ENCODE assay signal across 8 mouse cellular contexts in genomic region chr3:86268074-86268702, GRCm38 (mm10). TPM values are rescaled to one million over a fixed set of nuclear protein-coding genes. Genes with fewer than 3 reads are reported as not detected.
A peak's percentile ranks its signal among the peaks of the same experiment; 100 is the strongest.
DNase-seq lines count a peak whose midpoint lies in the region; ATAC-seq and TF ChIP-seq lines count a peak whose summit lies in the region.

No protein-coding gene starts in this region.

- H3K9me3 ChIP-seq in hindbrain, embryonic 11.5 days (ENCODE audit: control insufficient read depth, low read length): no peaks in the 10 kb centered on the region
- no peaks in the 10 kb centered on the region for H3K9me3 ChIP-seq in hindbrain, embryonic 10.5 days
- H3K9me3 ChIP-seq in E14TG2a.4 (ENCODE audit: low read length): no peaks in the 10 kb centered on the region
- no peaks in the 10 kb centered on the region for H3K9me3 ChIP-seq in hindbrain, embryonic 14.5 days (ENCODE audit: control insufficient read depth, low read length)
- H3K9me3 ChIP-seq in liver, embryonic 14.5 days (ENCODE audit: control insufficient read depth, low read length): no peaks in the 10 kb centered on the region

- peak; percentile 65 for TF ChIP-seq CTCF in E14TG2a.4 (conservative IDR thresholded peaks at IDR 0.05; ENCODE audit: low read length)
- peak; percentile 63 for TF ChIP-seq CTCF in liver, embryonic 14.5 days (IDR thresholded peaks at IDR 0.05; ENCODE audit: low read depth)

- H3K27me3 ChIP-seq in hindbrain, embryonic 11.5 days (ENCODE audit: control insufficient read depth, insufficient read depth, low read length): no peaks in the 10 kb centered on the region
- no peaks in the 10 kb centered on the region for H3K27me3 ChIP-seq in hindbrain, embryonic 10.5 days (ENCODE audit: insufficient read depth, poor library complexity, severe bottlenecking)
- no peaks in the 10 kb centered on the region for H3K27me3 ChIP-seq in E14TG2a.4 (ENCODE audit: insufficient read depth, low read length)
- H3K27me3 ChIP-seq in hindbrain, embryonic 14.5 days (ENCODE audit: control insufficient read depth, insufficient read depth, low read length): no peaks in the 10 kb centered on the region
- H3K27me3 ChIP-seq in liver, embryonic 14.5 days (ENCODE audit: control insufficient read depth, insufficient read depth, low read length): no peaks in the 10 kb centered on the region

- no peak overlapping the region for H3K9ac ChIP-seq in hindbrain, embryonic 11.5 days (ENCODE audit: low read depth, low read length)
- no peak overlapping the region for H3K9ac ChIP-seq in hindbrain, embryonic 14.5 days
- H3K9ac ChIP-seq in liver, embryonic 14.5 days (replicated peaks): no peak overlapping the region

- no peak for TF ChIP-seq EP300 in liver, embryonic 14.5 days (IDR thresholded peaks at IDR 0.05; ENCODE audit: low read depth)

- H3K4me2 ChIP-seq in hindbrain, embryonic 11.5 days (replicated peaks; ENCODE audit: low read depth, low read length): no peak overlapping the region
- no peak overlapping the region for H3K4me2 ChIP-seq in hindbrain, embryonic 14.5 days (replicated peaks)
- no peak overlapping the region for H3K4me2 ChIP-seq in liver, embryonic 14.5 days (ENCODE audit: low read depth)

- DNase-seq in hindbrain, embryonic 11.5 days (ENCODE audit: low spot score): peak; percentile 73
- no peak for DNase-seq in hindbrain, embryonic 10.5 days (ENCODE audit: low spot score)
- peak; percentile 59 for DNase-seq in cerebellum, adult 9-10 months
- peak; percentile 83 for DNase-seq in hindbrain, embryonic 14.5 days (ENCODE audit: low spot score)
- DNase-seq in liver, embryonic 14.5 days (ENCODE audit: low read depth in 3 of 3, low spot score in 3 of 3): peak in 1 of 3 experiments; percentile 28
- DNase-seq in retina, embryonic 14.5 days (ENCODE audit: low spot score): peak; percentile 83
- no peak for DNase-seq in right cerebral cortex, postnatal 14 days

- ATAC-seq in hindbrain, embryonic 11.5 days (ENCODE audit: low FRiP score): peak; percentile 64
- ATAC-seq in hindbrain, embryonic 14.5 days (ENCODE audit: low FRiP score): peak; percentile 77; the same call in 1 of the 2 replicates
- ATAC-seq in liver, embryonic 14.5 days (ENCODE audit: insufficient read depth): no peak

- no peak overlapping the region for H3K4me3 ChIP-seq in hindbrain, embryonic 11.5 days (ENCODE audit: low read depth, low read length)
- no peak overlapping the region for H3K4me3 ChIP-seq in hindbrain, embryonic 10.5 days
- H3K4me3 ChIP-seq in E14TG2a.4 (replicated peaks; ENCODE audit: low read length): no peak overlapping the region
- no peak overlapping the region for H3K4me3 ChIP-seq in hindbrain, embryonic 14.5 days (replicated peaks; ENCODE audit: low read length)
- H3K4me3 ChIP-seq in liver, embryonic 14.5 days (ENCODE audit: insufficient read depth in 1 of 2, low read depth in 2 of 2, low read length in 2 of 2): no peak overlapping the region

- 19% methylated on average over 1 of the region's 1 CpGs for WGBS in hindbrain, embryonic 11.5 days
- WGBS in hindbrain, embryonic 10.5 days: 11% methylated on average over 1 of the region's 1 CpGs
- 7% methylated on average over 1 of the region's 1 CpGs for WGBS in hindbrain, embryonic 14.5 days
- WGBS in liver, embryonic 14.5 days (ENCODE audit: insufficient replicate concordance): 13% methylated on average over 1 of the region's 1 CpGs

- no peak overlapping the region for H3K27ac ChIP-seq in hindbrain, embryonic 11.5 days (ENCODE audit: low read depth, low read length)
- no peak overlapping the region for H3K27ac ChIP-seq in hindbrain, embryonic 10.5 days
- no peak overlapping the region for H3K27ac ChIP-seq in hindbrain, embryonic 14.5 days
- H3K27ac ChIP-seq in liver, embryonic 14.5 days: no peak overlapping the region

- H3K4me1 ChIP-seq in hindbrain, embryonic 11.5 days (replicated peaks; ENCODE audit: control insufficient read depth, insufficient read depth, low read length): no peaks in the 10 kb centered on the region
- H3K4me1 ChIP-seq in hindbrain, embryonic 10.5 days (replicated peaks): no peaks in the 10 kb centered on the region
- no peaks in the 10 kb centered on the region for H3K4me1 ChIP-seq in E14TG2a.4 (replicated peaks; ENCODE audit: low read depth, low read length)
- H3K4me1 ChIP-seq in hindbrain, embryonic 14.5 days (replicated peaks; ENCODE audit: control insufficient read depth, insufficient read depth, low read length): no peaks in the 10 kb centered on the region
- no peaks in the 10 kb centered on the region for H3K4me1 ChIP-seq in liver, embryonic 14.5 days (replicated peaks; ENCODE audit: control insufficient read depth in 2 of 2, insufficient read depth in 2 of 2, low read length in 1 of 2)

- H3K36me3 ChIP-seq in hindbrain, embryonic 11.5 days (ENCODE audit: control insufficient read depth, insufficient read depth, low read length): no peaks in the 10 kb centered on the region
- no peaks in the 10 kb centered on the region for H3K36me3 ChIP-seq in hindbrain, embryonic 10.5 days
- H3K36me3 ChIP-seq in E14TG2a.4 (ENCODE audit: insufficient read depth, low read length): no peaks in the 10 kb centered on the region
- no peaks in the 10 kb centered on the region for H3K36me3 ChIP-seq in hindbrain, embryonic 14.5 days (replicated peaks; ENCODE audit: control insufficient read depth, insufficient read depth)
- no peaks in the 10 kb centered on the region for H3K36me3 ChIP-seq in liver, embryonic 14.5 days (replicated peaks; ENCODE audit: control insufficient read depth, insufficient read depth, low read depth)

RNA-seq across cellular contexts. Expression of gene Lrba, which starts 43.7 kb away (rescaled TPM):
- 6.6 and 11.2 TPM in 2 replicates for polyA plus RNA-seq in hindbrain, embryonic 11.5 days (2014; fragmentation: Nextera tagmentation; extraction: Ambion mirVana)
- 4.0 and 4.5 TPM in 2 replicates for polyA plus RNA-seq in hindbrain, embryonic 10.5 days (2016; fragmentation: Nextera tagmentation; extraction: Ambion mirVana)
- 10.9 and 11.4 TPM in 2 replicates for polyA plus RNA-seq in hindbrain, embryonic 14.5 days (2014; fragmentation: Nextera tagmentation; extraction: Ambion mirVana)
- 3.9 and 4.4 TPM in 2 replicates for polyA plus RNA-seq in liver, embryonic 14.5 days (2012; rRNA removed)
- polyA plus RNA-seq in liver, embryonic 14.5 days (2014; fragmentation: Nextera tagmentation; extraction: Ambion mirVana): 3.7 and 4.9 TPM in 2 replicates

Comparison
In these comparisons a context has a peak if more than half of its experiments do, and no peak if none do; other contexts are left out.
1. DNase-seq: peak in hindbrain, embryonic 11.5 days (single experiment), cerebellum, adult 9-10 months (single experiment), hindbrain, embryonic 14.5 days (single experiment) and retina, embryonic 14.5 days (single experiment); none in hindbrain, embryonic 10.5 days (single experiment) and right cerebral cortex, postnatal 14 days (single experiment).